Mouse (Mus musculus): ENCODE measurements around the gene Pagr1a.

The Pagr1a gene

DNA sequence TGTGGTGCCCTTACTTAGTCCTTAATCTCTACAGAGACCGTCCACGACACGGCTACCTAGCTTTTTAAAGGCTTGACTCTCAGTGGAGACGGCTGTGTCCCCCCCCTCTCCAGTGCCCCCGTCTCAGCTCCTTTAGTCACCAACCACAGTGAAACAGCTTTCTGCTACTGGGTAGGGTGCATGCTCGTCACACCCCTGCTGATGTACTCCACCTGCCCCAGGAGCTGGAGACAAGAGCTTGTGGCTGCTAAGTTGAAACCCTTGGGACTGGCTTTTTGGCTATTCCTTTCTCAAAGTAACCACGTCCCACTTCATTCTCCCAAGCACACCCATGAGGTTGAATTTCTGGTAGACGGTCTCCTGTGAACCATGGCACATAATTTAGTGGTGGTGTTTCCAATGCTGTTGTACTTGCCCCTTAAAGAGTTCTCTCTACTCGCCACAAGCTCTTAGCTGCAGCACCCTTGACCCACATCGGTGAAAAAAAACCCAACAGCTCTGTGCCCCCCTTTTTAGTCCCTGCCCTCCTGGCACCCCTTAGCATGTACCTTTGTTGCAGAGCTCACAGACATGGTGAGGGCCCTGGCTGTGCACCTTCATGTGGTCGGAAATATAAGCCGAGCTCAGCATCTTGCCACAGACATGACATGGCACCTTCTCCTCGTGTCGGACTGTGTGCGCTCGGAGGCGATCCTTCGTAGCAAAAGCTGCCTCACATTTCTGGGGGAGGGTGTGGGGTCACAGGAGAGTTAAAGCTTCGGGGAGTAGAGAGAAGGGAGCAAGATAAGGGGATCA is 6.9 kb upstream of the Pagr1a start:
- POLR2A ChIA-PET, result interaction anchor here in 3 of 4 experiments (0.5 to 7.5 kb wide), 33 partner anchors 9 to 242 kb away, joined by 3 to 280 read pairs (median 4); partner anchors contain the start of genes Kif22 (in 3 of the 3), Fam57b (in 2 of the 3), Mvp (in 2 of the 3) and Pagr1a (in 2 of the 3)

DNA sequence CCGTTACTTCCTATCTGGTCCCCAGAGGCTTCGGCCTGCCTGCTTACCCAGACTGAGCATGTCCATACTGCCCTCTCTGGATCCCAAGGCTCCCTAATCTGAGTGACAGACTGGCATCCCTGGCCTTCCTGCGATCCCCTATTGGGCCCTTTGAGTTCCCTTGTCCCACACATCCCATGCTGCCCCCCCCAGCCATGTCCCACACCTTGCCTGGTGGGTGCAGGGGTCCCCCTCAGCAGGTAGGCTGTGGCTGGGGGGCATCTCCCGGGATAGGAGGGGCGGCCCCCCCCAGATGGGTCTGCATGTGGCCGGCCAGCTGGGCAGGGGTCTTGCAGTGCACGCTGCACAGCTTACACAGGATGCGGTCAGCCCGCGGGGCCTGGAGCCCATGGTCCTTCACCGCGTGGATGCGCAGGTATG is 6.1 kb upstream of the Pagr1a start:
- CTCF ChIA-PET, result interaction anchor here in 2 of 4 experiments (0.5 to 0.6 kb wide), 2 partner anchors 60 to 80 kb away, joined by 4 read pairs; no protein-coding TSS in a partner anchor
- POLR2A ChIA-PET, result interaction anchor here in 2 of 4 experiments (0.7 to 7.5 kb wide), 13 partner anchors 8 to 238 kb away, joined by 3 to 280 read pairs (median 14); partner anchors contain the start of genes Fam57b (in 2 of the 2), Kif22 (in 2 of the 2), Mvp (in 2 of the 2) and Pagr1a (in 2 of the 2)

More for the DNA sequence above, 6.9 kb upstream of the Pagr1a start:
- CTCF ChIA-PET, result interaction anchor here in 2 of 4 experiments (0.7 to 4.5 kb wide), 4 partner anchors 8 to 262 kb away, joined by 3 to 44 read pairs (median 6); partner anchors contain the start of genes Pagr1a (in 1 of the 2) and Pagr1b (in 1 of the 2)

DNA sequence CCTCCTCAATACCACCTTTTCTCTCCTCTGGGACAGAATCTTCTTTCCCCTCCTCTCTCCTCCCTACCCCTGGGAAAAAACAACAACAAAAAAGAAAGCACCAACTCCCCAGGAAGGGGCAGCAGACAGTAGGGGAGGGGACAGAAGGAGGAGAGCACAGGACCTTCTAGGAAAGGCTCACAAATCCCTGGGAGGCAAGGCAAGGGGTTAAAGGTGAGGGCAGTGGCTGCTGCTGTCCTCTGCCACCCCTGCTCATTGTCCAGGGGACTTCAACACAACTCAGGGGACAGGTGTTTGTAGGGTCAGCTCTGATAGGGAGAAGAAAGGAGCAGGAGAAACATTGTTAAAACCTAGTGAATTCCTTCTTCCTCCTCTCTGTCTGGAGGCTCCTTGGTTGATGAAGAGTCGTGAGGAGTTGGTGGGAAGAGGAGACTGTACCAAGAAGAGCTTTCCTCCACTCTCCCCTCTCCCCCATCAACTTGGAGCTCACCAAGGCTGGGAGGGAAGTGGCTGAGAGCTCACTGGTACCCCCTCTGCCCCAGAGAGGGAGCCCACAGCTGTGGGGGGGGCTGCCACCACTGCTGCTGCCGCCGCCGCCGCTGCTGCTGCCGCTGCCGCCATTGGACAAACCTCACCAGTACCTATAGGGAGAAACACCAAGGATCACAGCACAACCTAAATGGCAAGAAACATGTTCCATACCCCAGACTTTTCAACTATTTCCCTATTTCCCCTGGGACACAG is 5.5 kb upstream of the Pagr1a start:
- ChIA-PET CTCF (interaction anchor here in 2 of 4 experiments (0.5 to 0.6 kb wide), 2 partner anchors 61 to 81 kb away, joined by 4 read pairs; no protein-coding TSS in a partner anchor), POLR2A (interaction anchor here in 3 of 4 experiments (1.0 to 7.5 kb wide), 12 partner anchors 8 to 229 kb away, joined by 3 to 280 read pairs (median 4); partner anchors contain the start of genes Mvp (in 2 of the 3), Pagr1a (in 2 of the 3) and Pagr1b (in 2 of the 3))

DNA sequence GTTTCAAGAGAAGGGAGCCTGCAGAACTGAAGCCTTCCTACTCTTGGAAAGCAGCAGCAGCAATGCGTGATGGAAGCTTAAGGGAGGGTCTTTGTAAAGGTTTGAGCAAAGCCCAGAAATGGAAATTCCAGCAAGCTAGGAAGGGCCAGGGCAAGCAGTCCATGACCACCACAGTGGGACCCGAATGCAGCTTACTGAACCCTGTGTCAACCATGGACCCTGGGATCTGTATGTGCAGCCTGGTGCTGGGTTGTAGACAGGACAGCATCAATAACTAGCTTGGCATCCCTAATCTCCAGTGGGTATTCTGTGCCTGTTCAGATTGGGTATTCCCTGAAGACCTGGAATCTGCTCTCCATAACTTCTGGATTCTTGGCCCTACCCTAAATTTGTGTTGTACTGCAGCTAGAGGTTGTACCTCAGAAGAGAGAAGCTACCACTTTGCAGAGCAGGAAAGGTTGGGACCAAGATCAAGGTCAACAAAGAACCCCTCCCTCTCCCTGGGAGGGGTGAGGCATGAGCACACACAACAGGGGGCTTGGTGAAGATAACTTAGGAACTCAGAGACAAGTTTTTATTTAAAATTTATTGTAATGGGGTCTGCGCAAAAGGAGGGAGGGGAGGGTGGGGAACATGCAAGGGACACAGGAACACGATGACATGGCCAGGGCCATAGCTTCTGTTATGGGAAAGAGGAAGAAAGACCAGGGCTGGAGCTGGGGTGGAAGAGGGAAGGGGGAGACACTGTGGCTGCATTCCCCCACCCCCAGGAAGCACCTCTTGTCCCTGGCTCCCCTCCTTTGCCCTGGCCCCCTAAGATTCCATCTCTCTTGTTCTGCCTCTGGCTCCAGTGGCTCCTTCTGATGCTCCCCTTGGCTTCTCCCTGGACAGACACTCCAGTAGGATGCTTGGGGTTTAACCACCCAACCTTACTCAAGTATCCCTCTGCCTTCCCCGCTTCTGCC is 4.7 kb upstream of the Pagr1a start:
- ChIA-PET POLR2A (interaction anchor here in 3 of 4 experiments (0.7 to 7.5 kb wide), 25 partner anchors 8 to 235 kb away, joined by 3 to 280 read pairs (median 4); partner anchors contain the start of genes AI467606 (in 1 of the 3), Cd2bp2 (in 1 of the 3), Fam57b (in 1 of the 3) and Hirip3 (in 1 of the 3)), CTCF (interaction anchor here in 1 of 4 experiments (0.8 kb wide), 1 partner anchor 329 kb away, joined by 3 read pairs; no protein-coding TSS in a partner anchor)

DNA sequence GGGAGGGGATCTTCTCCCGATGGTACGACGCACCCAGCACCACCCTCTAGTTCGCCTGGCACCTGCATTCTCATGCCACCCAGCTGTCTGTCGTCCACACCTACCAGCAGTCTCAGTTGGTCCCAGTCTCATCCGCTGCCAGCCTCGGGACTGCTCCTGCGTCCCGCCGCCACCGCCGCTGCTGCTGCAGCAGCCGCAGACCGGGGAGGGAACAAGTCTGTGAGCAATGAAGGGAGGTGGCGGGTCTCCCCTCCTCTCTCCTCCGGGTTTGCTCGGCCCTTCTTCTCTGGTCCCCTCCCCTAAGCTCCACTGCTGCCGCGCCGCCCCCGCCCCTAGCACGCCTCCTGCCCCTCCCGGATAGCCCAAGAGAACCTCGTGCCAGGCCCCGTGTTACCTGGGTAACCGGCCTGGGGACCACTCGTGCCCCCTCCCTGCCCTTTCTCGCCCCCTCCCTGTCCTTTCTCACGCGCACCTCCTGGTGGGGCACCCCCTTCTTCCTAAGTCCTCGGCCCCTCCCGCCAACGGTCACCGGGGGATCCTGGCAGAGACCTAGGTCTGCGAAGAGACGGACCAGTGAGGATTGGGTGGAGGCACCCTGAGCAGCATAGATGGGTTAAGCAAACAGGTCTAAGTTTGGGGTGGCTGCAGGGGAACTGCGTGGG is 3.9 kb upstream of the Pagr1a start, which contains the start of the genes Gm42742 and Prrt2:
Gene Gm42742, minus strand, starts transcription at position 197 of the 662 bp plus-strand sequence.
Gene Prrt2, minus strand, starts transcription at position 311 of the 662 bp plus-strand sequence.
- CTCF ChIA-PET, result interaction anchor here in 1 of 4 experiments (0.5 to 1.6 kb wide), 3 partner anchors 12 to 329 kb away, joined by 3 read pairs; no protein-coding TSS in a partner anchor
- POLR2A ChIA-PET, result interaction anchor here in 3 of 4 experiments (0.7 to 7.5 kb wide), 22 partner anchors 8 to 235 kb away, joined by 3 to 280 read pairs (median 4); partner anchors contain the start of genes AI467606 (in 1 of the 3), Cd2bp2 (in 1 of the 3), Fam57b (in 1 of the 3) and Hirip3 (in 1 of the 3)

DNA sequence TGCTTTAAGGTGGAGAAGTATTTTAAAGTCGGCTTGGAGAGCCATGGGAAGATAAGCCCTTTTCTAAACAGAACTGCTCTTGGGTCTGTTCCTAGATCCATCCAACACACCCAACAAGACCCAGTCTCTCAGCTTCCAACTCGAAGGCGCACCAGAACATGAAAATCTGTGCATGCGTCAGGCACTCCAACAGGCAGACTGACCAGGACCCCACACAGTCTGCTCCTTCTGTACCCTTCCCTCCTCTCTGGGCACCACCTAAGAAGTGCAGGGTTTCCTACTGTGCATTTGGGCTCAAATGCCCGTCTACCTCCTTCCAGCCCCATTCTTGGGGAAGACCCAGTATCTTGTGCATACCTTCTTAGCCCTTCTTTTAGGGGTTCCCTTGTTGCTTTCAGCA is 3.3 kb upstream of the Pagr1a start:
- CTCF ChIA-PET, result interaction anchor here in 1 of 4 experiments (0.5 to 1.6 kb wide), 2 partner anchors 11 to 58 kb away, joined by 3 read pairs; no protein-coding TSS in a partner anchor
- POLR2A ChIA-PET, result interaction anchor here in 3 of 4 experiments (1.1 to 3.1 kb wide), 8 partner anchors 9 to 222 kb away, joined by 3 to 15 read pairs (median 10); partner anchors contain the start of genes AI467606 (in 1 of the 3), Fam57b (in 1 of the 3) and Kif22 (in 1 of the 3)

DNA sequence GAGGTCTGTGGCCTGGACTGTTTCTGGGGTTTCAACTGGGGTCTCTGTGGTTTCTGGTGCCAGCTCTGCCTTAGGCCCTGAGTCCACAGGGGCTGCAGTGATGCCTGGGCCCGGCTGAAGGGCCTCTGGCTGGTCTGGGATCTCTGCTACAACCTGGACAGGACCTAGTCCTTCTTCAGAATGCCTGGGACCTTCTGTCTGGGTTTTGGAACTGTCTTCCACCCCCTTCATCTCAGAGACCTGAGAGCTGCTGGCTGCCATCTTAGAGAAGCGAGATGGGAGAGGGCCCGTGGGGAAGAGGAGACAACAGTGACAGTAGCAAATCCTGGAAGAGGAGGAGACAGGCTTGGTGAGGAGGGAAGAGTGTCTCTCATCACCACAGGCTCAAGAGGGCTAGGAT is 2.9 kb upstream of the Pagr1a start:
- ChIA-PET CTCF (interaction anchor here in 1 of 4 experiments (1.6 kb wide), 1 partner anchor 11 kb away, joined by 3 read pairs; no protein-coding TSS in a partner anchor), POLR2A (interaction anchor here in 2 of 4 experiments (1.2 to 3.1 kb wide), 4 partner anchors 11 to 222 kb away, joined by 4 to 15 read pairs (median 10); partner anchors contain the start of genes Fam57b (in 1 of the 2) and Kif22 (in 1 of the 2))

DNA sequence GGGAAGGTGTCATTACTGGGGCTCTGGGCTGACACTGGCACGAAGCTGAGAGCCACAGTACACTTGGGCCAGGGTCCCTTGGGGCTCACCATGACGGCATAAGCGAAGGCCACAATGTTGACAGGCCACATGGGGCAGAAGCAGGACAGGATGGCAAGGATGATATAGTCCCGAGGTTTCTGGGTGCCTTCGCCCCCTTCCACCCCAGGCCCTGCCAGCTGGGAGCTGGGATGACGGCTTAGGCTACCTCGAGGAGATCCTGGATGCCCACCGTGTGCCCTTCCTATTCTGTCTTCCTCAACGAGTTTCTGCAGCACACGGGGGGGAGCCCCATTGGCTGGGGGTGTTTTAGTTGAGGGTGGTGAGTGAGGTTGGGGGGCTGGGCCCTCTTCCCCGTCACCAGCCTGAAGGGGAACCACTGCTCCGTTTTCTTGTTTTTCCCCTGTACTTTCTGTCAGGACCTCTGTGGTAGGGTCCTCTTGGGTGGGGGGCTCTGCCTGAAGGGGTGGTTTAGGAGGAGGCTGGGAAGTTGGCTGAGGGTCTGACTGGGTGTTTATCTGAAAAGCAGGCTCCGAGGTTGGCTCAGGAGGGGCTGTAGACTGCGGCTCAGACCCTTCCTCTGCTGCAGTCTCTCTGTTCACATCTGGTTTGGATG is 2.3 kb upstream of the Pagr1a start:
- CTCF ChIA-PET, result interaction anchor here in 1 of 4 experiments (1.6 kb wide), 1 partner anchor 10 kb away, joined by 3 read pairs; no protein-coding TSS in a partner anchor
- POLR2A ChIA-PET, result interaction anchor here in 3 of 4 experiments (0.6 to 3.1 kb wide), 5 partner anchors 11 to 71 kb away, joined by 3 to 10 read pairs (median 4); partner anchors contain the start of gene Kif22 (in 1 of the 3)

DNA sequence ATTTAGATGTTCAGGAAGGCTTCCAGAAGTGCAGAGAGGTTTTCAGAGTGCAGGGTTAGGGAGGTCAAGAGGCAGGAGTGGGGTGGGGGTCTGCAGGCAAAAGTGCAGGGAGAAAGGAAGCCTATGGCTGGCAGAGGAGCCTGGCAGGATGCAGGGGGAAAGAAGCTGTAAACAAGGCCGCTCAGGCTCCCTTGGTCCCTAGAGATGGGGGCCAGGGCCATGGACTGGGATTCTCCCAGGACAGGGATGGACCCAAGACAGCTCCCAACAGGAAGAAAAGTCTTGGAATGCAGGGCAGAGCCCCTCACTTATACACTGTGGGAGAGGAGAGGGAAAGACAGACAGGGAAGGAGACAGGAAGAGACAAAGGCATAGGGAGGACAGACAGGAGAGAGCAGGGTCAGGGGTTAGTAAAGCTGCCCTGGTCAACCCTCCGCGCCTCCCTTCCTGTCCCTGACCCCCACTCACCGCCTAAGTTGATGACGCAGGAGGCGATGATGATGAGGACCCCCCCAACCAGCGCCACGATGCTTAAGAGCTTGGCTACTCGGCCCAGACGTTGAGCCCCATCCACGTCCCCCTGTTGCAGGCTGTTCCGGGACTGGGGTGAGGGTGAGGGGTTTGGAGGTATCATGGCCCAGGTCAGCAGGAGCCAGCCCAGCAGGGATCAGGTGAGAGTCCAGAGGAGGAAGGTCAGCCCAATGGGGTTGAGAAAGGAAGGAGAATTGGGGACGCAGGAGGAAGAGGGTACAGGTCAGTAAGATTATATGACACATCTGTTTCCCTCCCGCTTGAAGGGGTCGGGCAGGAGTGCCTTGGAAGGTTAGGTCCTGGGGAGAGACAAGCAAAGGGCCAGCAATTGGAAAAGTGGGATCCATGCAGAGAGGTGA is 1.5 kb upstream of the Pagr1a start:
- ChIA-PET CTCF (no interaction called here), POLR2A (interaction anchor here in 3 of 4 experiments (0.6 to 13.6 kb wide), 7 partner anchors 6 to 172 kb away, joined by 3 to 280 read pairs (median 6); partner anchors contain the start of genes Maz (in 3 of the 3) and Prrt2 (in 1 of the 3))

DNA sequence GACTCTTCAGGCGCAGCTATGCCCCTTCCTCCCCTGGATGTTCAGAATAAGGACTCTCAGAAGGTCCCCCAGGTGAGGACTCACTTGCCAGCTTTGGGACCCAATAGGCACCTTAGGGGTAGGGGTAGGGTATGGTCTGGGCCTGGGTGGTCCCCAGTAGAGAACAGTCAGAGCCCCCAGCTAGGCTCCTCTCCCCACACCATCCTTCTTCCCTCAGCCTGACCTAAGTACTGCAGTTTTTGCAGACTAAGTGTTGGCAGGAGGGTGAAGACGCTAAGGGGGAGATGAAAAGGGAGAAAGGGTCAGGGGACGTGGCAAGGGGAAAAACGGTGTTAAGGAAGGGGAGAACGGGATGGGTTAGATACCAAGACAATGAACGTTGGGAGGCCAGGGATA is 796 bp upstream of the Pagr1a start:
- CTCF ChIA-PET, result interaction anchor here in 3 of 4 experiments (0.7 to 3.0 kb wide), 9 partner anchors 8 to 543 kb away, joined by 3 to 44 read pairs (median 4); partner anchors contain the start of genes Maz (in 1 of the 3) and Sh2b1 (in 1 of the 3)
- POLR2A ChIA-PET, result interaction anchor here (0.6 to 13.6 kb wide), 22 partner anchors 7 to 1561 kb away, joined by 3 to 280 read pairs (median 4); partner anchors contain the start of genes Maz (in 4 of the 4), Cd2bp2 (in 1 of the 4), Fam57b (in 1 of the 4) and Kat8 (in 1 of the 4)

DNA sequence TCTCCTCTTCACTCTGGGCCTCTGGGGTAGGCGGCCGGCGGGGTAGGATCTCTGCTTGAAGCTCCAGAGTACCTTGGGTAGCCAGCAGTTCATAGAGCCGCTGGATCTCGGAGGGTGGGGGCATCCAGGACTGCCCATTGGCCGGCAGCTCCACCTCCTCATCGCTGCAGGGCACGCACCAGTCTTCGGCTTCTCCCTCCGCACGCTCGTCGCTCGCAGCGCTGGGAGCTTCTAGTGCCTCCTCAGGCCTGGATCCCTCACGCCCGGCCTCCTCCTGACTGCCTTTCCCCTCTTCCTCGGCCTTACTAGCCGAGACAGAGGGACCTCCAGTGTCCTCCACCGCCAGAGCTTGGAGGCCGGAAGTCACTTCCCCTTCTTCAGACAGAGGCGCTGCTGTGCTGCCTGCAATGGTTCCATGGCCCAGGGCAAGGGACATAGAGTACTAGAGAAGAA is 640 bp downstream of the Pagr1a start:
- ChIA-PET POLR2A (interaction anchor here (0.6 to 13.6 kb wide), 62 partner anchors 8 to 721 kb away, joined by 3 to 280 read pairs (median 5); partner anchors contain the start of genes Maz (in 4 of the 4), Kif22 (in 3 of the 4), Asphd1 (in 2 of the 4) and Hirip3 (in 2 of the 4)), CTCF (interaction anchor here (0.6 to 3.0 kb wide), 34 partner anchors 8 to 542 kb away, joined by 3 to 44 read pairs (median 4); partner anchors contain the start of genes Maz (in 3 of the 4), Kif22 (in 2 of the 4), AI467606 (in 1 of the 4) and Sh2b1 (in 1 of the 4))

DNA sequence TGATC is 869 bp downstream of the Pagr1a start, which contains the start of gene Pagr1b:
Gene Pagr1b, minus strand, starts transcription at position 4 of the 5 bp plus-strand sequence.
- POLR2A ChIA-PET, result interaction anchor here (1.0 to 13.6 kb wide), 29 partner anchors 8 to 514 kb away, joined by 3 to 280 read pairs (median 7); partner anchors contain the start of genes Maz (in 4 of the 4), 4930451I11Rik (in 1 of the 4), Asphd1 (in 1 of the 4) and Fam57b (in 1 of the 4)
- CTCF ChIA-PET, result interaction anchor here (0.6 to 3.0 kb wide), 17 partner anchors 8 to 131 kb away, joined by 3 to 44 read pairs (median 6); partner anchors contain the start of genes Maz (in 2 of the 4), AI467606 (in 1 of the 4) and Kif22 (in 1 of the 4)

DNA sequence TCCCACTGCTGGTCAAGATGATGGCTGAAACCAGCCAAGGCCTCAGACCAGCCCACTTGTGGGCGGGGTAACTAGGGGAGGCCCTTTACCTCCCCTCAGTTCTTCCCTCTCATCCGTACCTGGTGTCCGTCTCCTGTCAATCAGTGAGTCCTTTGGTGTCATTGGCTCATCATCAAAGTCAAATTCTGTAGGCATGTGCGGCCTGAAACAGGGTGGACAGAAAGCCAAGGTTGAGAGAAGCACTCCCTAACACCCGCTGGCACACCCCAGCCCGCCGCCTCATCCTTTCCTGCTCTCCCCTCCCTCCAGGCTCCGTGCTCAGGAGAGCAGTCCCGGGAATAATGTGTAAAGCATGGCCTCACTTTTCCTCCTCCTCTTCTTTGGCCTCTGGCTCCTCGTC is 1.1 kb downstream of the Pagr1a start:
- ChIA-PET CTCF (interaction anchor here (0.6 to 3.0 kb wide), 17 partner anchors 7 to 131 kb away, joined by 3 to 44 read pairs (median 6); partner anchors contain the start of genes Maz (in 2 of the 4), AI467606 (in 1 of the 4) and Kif22 (in 1 of the 4)), POLR2A (interaction anchor here (0.5 to 13.6 kb wide), 33 partner anchors 8 to 514 kb away, joined by 3 to 280 read pairs (median 6); partner anchors contain the start of genes Maz (in 4 of the 4), 4930451I11Rik (in 1 of the 4), Asphd1 (in 1 of the 4) and Fam57b (in 1 of the 4))
